In genomic region chr8:79639586-79640451, GRCm38 (mm10) we compare ENCODE assay signal across 7 mouse cellular contexts. TPM values are rescaled to one million over a fixed set of nuclear protein-coding genes. Genes with fewer than 3 reads are reported as not detected.
A peak's percentile ranks its signal among the peaks of the same experiment; 100 is the strongest.
DNase-seq lines count a peak whose midpoint lies in the region; ATAC-seq and TF ChIP-seq lines count a peak whose summit lies in the region.

TSS of gene Otud4 (plus strand) at chr8:79639618.

- peaks cover 5% of the 10 kb centered on the region for H3K9me3 ChIP-seq in megakaryocyte, embryonic 14.5 days

- intact Hi-C loops in left cerebral cortex, postnatal 10 days (cut with DNase I): no loop called here

- H3K4me3 ChIP-seq in cortical plate, adult 2 months (ENCODE audit: insufficient read depth, low read length): peak within 1 kb of the TSS; percentile 90
- peak within 1 kb of the TSS; percentile 98 for H3K4me3 ChIP-seq in megakaryocyte, embryonic 14.5 days (replicated peaks)

- DNase-seq in adrenal gland, adult 18-20 months (ENCODE audit: low spot score in 2 of 2): peak; percentile 65 to 66
- DNase-seq in gastrocnemius, postnatal 25 days: peak; percentile 20
- DNase-seq in left cerebral cortex, postnatal 10 days (ENCODE audit: extremely low spot score in 1 of 2, low spot score in 2 of 2): peak; percentile 38 to 78
- DNase-seq in right cerebral cortex, postnatal 14 days: peak; percentile 55

- peaks cover 19% of the 10 kb centered on the region for H3K36me3 ChIP-seq in megakaryocyte, embryonic 14.5 days (replicated peaks; ENCODE audit: low read length)

- H3K27me3 ChIP-seq in megakaryocyte, embryonic 14.5 days (replicated peaks): no peaks in the 10 kb centered on the region

- peak; percentile 12 for ATAC-seq in inflammation-experienced regulatory T-cells, adult 6 months

- TF ChIP-seq POLR2A in cortical plate, adult 2 months (IDR thresholded peaks at IDR 0.05; ENCODE audit: extremely low read depth, insufficient read depth, low read length): no peak; the same call in 1 of the 2 replicates

- peak within 1 kb of the TSS; percentile 97 for H3K27ac ChIP-seq in cortical plate, adult 2 months (ENCODE audit: insufficient read depth, low read length)

- peaks cover 5% of the 10 kb centered on the region for H3K4me1 ChIP-seq in cortical plate, adult 2 months (ENCODE audit: control insufficient read depth, insufficient read depth, low read length)
- H3K4me1 ChIP-seq in megakaryocyte, embryonic 14.5 days: peaks cover 42% of the 10 kb centered on the region

- no peak for TF ChIP-seq CTCF in cortical plate, adult 2 months (IDR thresholded peaks at IDR 0.05; ENCODE audit: extremely low read depth, insufficient read depth, low read length)

RNA-seq across cellular contexts. Expression of gene Otud4, which starts in this region (rescaled TPM):
- total RNA-seq in adrenal gland, adult 18-20 months (2021): 10 to 100 TPM; 37.6 to 46.8 TPM
- polyA plus RNA-seq in cortical plate, adult 2 months (2012; rRNA removed): 25.5 and 27.4 TPM in 2 replicates
- total RNA-seq in gastrocnemius, postnatal 25 days (2021): 10 to 100 TPM; 39.2 to 39.7 TPM
- 10 to 100 TPM; 14.1 to 18.9 (median 16.0) TPM for polyA plus RNA-seq in inflammation-experienced regulatory T-cells, adult 6 months (2017; shearing (Covaris generic))
- total RNA-seq in left cerebral cortex, postnatal 10 days (2021): 10 to 100 TPM; 44.9 to 45.8 TPM
- polyA plus RNA-seq in megakaryocyte, embryonic 14.5 days (2012; ENCODE audit: insufficient read depth, low replicate concordance): 0.46 and 0.87 TPM in 2 replicates

Comparison
In these comparisons a context has a peak if more than half of its experiments do, and no peak if none do; other contexts are left out.
1. Peak in every context shown above with its lines: DNase-seq, ATAC-seq, H3K4me3 ChIP-seq and H3K27ac ChIP-seq.